Mouse (Mus musculus): ENCODE results near the gene Smco3.

GRCm38 (mm10) chr6:136883961-136884360, 48.7 kb upstream of the Smco3 start:
- TF ChIP-seq EP300 (IDR thresholded peaks at IDR 0.05; ENCODE audit: insufficient read depth, low read depth, low read length): no peak
- no peak for TF ChIP-seq CTCF (IDR thresholded peaks at IDR 0.05; ENCODE audit: low read depth, low read length)
